Mouse (Mus musculus) hindbrain, embryonic 13.5 days (tissue): ENCODE measurements around the gene Gm11938. TPM values are rescaled to one million over a fixed set of nuclear protein-coding genes. Genes with fewer than 3 reads are reported as not detected.
"Not testable (repeated sequence)": the region's sequence is repeated elsewhere in the genome, so short reads cannot be mapped to it uniquely, and the experiment has no call there.

Source experiments
- ATAC-seq: fragments of 200-750 bp; cut with Nextera tagmentation; 2 replicates; pipeline ENCODE4 v1.8.0; 2017; ENCODE audit warnings: moderate TSS enrichment; ENCODE audit not compliant: low FRiP score
- H3K27ac ChIP-seq: fragments of 300-500 bp; sonication (generic); 2 replicates; pipeline ENCODE4 v1.5.1; 2015; ENCODE audit warnings: inconsistent platforms, mild to moderate bottlenecking, moderate library complexity
- H3K27me3 ChIP-seq: fragments of 300-500 bp; sonication (generic); 2 replicates; pipeline ENCODE4 v1.6.1; 2015; ENCODE audit warnings: mild to moderate bottlenecking, inconsistent platforms
- H3K36me3 ChIP-seq: fragments of 300-500 bp; sonication (generic); 2 replicates; pipeline ENCODE4 v1.6.1; 2015; ENCODE audit warnings: mild to moderate bottlenecking, inconsistent platforms
- H3K4me1 ChIP-seq: fragments of 300-500 bp; sonication (generic); replicated peaks from 2 replicates; pipeline ENCODE4 v1.6.1; 2015; ENCODE audit warnings: inconsistent platforms
- H3K4me2 ChIP-seq: fragments of 300-500 bp; sonication (generic); 2 replicates; pipeline ENCODE4 v1.6.1; 2015; ENCODE audit warnings: inconsistent platforms, mild to moderate bottlenecking, moderate library complexity
- H3K4me3 ChIP-seq: fragments of 300-500 bp; sonication (generic); 2 replicates; pipeline ENCODE4 v1.5.1; 2015; ENCODE audit warnings: mild to moderate bottlenecking, inconsistent platforms
- H3K9ac ChIP-seq: fragments of 300-500 bp; sonication (generic); 2 replicates; pipeline ENCODE4 v1.6.1; 2015; ENCODE audit warnings: mild to moderate bottlenecking, inconsistent platforms
- H3K9me3 ChIP-seq: fragments of 300-500 bp; sonication (generic); 2 replicates; pipeline ENCODE4 v1.6.1; 2016; ENCODE audit warnings: inconsistent platforms
- WGBS: fragments of 180-500 bp; shearing (Covaris S2); methylation state at CpG from one replicate; pipeline ENCODE4 v1.1.7; 2015; 5-methylcytosine and 5-hydroxymethylcytosine counted together
- polyA plus RNA-seq: library from polyadenylated mRNA; unstranded; fragments of >200 nt; fragmentation: Nextera tagmentation; extraction: Ambion mirVana; gene quantifications from 2 replicates; pipeline ENCODE4 v1.2.1, GENCODE M21; 2015

Gene Gm11938
- polyA plus RNA-seq, 1 experiment from 2014 or later = not detected

DNA sequence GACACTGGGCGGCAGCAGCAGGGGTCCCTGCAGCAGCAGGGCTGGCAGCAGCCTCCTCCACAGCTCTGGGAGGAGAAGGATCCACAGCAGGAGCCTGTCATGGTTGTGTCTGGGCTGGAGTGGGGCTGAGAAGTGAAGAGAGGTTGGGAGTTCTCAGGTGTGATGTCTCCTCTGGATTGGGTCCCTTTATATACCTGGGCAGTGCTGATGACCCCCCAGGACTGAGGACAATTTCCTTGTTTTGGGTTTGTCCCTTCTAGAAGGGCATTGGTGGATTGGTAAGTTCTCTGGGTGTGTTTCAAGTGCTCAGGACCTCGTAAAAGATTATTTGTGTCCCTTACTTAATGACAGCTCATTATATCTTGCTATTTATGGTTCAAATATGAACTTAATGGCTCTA, 7.0 kb upstream of the Gm11938 start, which contains the start of gene Gm11937:
Gene Gm11937 (minus strand): TSS at position 101 of the 400 bp plus-strand sequence.
- H3K4me2 ChIP-seq, H3K4me1 ChIP-seq, ATAC-seq, H3K27me3 ChIP-seq, H3K36me3 ChIP-seq, H3K9ac ChIP-seq, H3K9me3 ChIP-seq, H3K27ac ChIP-seq, H3K4me3 ChIP-seq: not testable (repeated sequence)
- 88% methylated on average over 1 of the region's 2 CpGs for WGBS

DNA sequence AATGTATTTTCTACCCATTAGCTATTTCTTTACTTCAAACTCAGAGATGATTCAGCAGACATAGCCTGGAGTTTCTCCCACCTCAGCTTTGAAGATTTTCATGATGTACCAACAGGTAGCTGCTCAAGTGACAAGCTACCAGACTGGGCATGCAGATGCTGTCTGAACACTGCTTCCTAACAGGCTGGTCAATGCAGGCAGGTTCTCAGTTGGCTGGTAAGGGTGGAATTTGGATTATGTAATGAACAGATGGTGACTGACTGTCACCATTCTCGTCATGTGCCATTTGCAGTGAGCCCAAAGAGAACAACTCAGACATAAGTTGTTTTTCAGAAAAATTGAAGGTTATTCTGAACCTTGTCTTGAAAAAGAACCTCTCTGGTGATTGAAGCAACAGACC, 6.0 kb upstream of the Gm11938 start:
- Histone ChIP-seq H3K27me3 (no peaks in the 10 kb centered on the region), H3K27ac (no peak overlapping the region), H3K9me3 (no peaks in the 10 kb centered on the region), H3K4me2 (no peak overlapping the region), H3K4me1 (no peaks in the 10 kb centered on the region), H3K9ac (no peak overlapping the region), H3K4me3 (no peak overlapping the region), H3K36me3 (no peaks in the 10 kb centered on the region)
- ATAC-seq = no peak
- 82% methylated on average over 1 of the region's 1 CpGs for WGBS

DNA sequence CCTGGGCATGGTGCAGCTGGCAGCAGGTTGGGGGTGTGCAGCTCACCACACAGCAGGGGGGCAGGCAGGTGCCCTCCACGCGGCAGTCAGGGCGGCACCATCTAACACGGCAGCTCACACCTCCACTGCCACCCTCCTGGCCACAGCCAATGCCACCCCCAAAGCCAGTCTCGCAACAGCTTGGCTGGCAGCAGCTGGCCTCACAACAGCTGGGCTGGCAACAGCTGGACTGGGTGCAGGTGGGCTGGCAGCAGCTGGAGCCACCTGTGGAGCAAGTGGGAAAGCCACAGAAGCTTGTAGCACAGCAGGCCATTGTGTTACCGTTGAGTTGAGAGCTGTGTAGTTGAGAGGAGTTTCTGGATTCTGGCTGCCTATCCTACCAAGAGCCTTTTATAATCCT, 5.4 kb downstream of the Gm11938 start, which contains the start of gene Krtap9-3:
Gene Krtap9-3 (minus strand): TSS at position 364 of the 400 bp plus-strand sequence.
- ATAC-seq, H3K4me2 ChIP-seq, H3K4me1 ChIP-seq, H3K4me3 ChIP-seq, H3K36me3 ChIP-seq, H3K27ac ChIP-seq, H3K9me3 ChIP-seq, H3K27me3 ChIP-seq, H3K9ac ChIP-seq: not testable (repeated sequence)
- 83% methylated on average over 6 of the region's 6 CpGs for WGBS

DNA sequence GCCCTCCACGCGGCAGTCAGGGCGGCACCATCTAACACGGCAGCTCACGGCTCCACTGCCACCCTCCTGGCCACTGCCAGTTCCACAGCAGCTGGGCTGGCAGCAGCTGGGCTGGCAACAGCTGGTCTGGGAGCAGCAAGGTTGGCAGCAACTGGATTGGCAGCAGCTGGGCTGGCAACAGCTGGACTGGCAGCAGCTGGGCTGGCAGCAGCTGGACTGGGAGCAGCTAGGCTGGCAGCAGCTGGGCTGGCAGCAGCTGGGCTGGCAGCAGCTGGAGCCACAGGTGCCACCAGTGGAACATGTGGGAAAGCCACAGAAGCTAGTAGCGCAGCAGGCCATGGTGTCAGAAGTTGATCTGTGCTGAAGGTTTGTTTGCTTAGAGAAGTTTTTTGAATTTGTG, 12.1 kb downstream of the Gm11938 start, which contains the start of gene Krtap1-3:
Gene Krtap1-3 (minus strand): TSS at position 359 of the 400 bp plus-strand sequence.
- no peaks in the 10 kb centered on the region for H3K9me3 ChIP-seq
- H3K27me3 ChIP-seq = no peaks in the 10 kb centered on the region
- no peak within 1 kb of the TSS for H3K4me3 ChIP-seq
- no peak within 1 kb of the TSS for H3K9ac ChIP-seq
- WGBS = 89% methylated on average over 6 of the region's 6 CpGs
- no peak within 1 kb of the TSS for H3K4me2 ChIP-seq
- ATAC-seq = no peak
- no peaks in the 10 kb centered on the region for H3K36me3 ChIP-seq
- H3K4me1 ChIP-seq = no peaks in the 10 kb centered on the region
- no peak within 1 kb of the TSS for H3K27ac ChIP-seq

DNA sequence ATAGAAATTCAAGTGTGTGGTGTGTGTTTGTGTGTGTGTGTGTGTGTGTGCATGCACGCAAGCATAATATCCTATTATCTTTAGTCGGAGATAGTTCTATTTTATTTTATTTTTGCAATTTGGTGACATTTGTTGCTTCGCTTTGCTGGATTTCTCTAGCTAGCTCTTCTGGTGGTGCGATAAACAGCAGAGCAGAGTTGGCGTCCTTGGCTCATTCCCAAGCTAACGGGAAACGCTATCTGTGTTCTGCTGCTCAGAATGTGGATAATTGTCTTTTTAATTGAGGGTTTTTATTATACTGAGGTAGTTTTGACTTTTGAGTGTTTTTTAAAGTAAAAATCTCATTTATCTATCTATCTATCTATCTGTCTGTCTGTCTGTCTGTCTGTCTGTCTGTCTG, 18.0 kb downstream of the Gm11938 start:
- ATAC-seq = no peak
- WGBS = 93% methylated on average over 7 of the region's 7 CpGs
- Histone ChIP-seq H3K9me3 (no peaks in the 10 kb centered on the region), H3K4me3 (no peak overlapping the region), H3K27me3 (no peaks in the 10 kb centered on the region), H3K4me1 (no peaks in the 10 kb centered on the region), H3K9ac (no peak overlapping the region), H3K36me3 (no peaks in the 10 kb centered on the region), H3K27ac (no peak overlapping the region), H3K4me2 (no peak overlapping the region)

DNA sequence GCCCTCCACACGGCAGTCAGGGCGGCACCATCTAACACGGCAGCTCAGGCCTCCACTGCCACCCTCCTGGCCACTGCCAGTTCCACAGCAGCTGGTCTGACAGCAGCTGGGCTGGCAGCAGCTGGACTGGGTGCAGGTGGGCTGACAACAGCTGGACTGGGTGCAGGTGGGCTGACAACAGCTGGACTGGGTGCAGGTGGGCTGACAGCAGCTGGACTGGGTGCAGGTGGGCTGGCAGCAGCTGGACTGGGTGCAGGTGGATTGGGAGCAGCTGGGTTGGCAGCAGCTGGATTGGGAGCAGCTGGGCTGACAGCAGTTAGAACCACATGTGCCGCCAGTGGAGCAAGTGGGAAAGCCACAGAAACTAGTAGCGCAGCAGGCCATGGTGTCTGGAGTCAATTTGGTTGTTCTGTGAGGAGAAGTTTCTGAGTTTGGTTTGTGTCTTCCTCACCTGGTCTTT, 19.8 kb downstream of the Gm11938 start, which contains the start of gene Krtap1-4:
Gene Krtap1-4 (minus strand): TSS at position 410 of the 460 bp plus-strand sequence.
- Histone ChIP-seq H3K9me3 (no peaks in the 10 kb centered on the region), H3K4me2 (no peak within 1 kb of the TSS), H3K4me3 (no peak within 1 kb of the TSS), H3K4me1 (no peaks in the 10 kb centered on the region), H3K9ac (no peak within 1 kb of the TSS), H3K27me3 (no peaks in the 10 kb centered on the region), H3K36me3 (no peaks in the 10 kb centered on the region), H3K27ac (no peak within 1 kb of the TSS)
- 83% methylated on average over 5 of the region's 5 CpGs for WGBS
- no peak for ATAC-seq

DNA sequence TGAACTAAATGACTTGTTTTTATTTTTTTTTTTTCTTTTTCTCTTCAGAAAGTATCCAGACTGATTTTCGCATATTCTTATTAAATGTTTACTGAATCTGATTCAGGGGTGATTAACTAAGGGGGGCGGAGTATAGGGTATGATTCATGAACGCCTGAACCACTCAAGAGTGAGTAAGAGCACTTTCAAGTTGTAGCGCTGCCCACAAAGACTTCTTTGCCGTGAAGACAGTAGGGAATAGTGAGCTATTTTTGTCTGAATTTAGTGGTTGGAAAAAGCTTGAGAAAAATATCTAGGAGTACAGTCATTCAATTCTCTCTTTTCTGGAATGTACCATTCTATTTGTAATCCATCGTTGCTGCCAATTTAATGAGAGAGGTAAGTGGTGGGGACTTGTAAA, 21.5 kb downstream of the Gm11938 start:
- Histone ChIP-seq H3K27me3 (no peaks in the 10 kb centered on the region), H3K36me3 (no peaks in the 10 kb centered on the region), H3K9me3 (no peaks in the 10 kb centered on the region), H3K27ac (no peak overlapping the region), H3K9ac (no peak overlapping the region), H3K4me1 (no peaks in the 10 kb centered on the region), H3K4me3 (no peak overlapping the region), H3K4me2 (no peak overlapping the region)
- ATAC-seq = no peak
- WGBS = 89% methylated on average over 6 of the region's 6 CpGs

DNA sequence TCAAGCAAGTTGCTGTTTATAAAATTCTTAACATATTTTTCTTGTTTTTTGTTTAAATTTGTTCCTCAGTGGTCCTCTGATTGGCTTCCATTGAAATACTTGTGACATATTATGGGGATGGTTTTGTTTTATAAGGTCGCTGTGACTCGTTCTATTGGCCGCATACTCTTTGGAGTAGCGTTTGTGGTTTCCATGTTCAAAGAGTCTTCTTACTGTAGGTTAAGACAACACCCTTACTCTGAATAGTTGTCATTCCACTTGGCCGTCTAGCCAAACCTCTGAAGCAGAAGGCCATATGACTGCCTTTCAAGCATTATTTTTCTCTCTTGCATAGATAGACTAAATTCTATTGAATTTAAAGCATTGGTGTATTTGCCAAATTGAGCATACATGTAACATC, 22.1 kb downstream of the Gm11938 start:
- Histone ChIP-seq H3K9me3 (no peaks in the 10 kb centered on the region), H3K27me3 (no peaks in the 10 kb centered on the region), H3K4me3 (no peak overlapping the region), H3K4me2 (no peak overlapping the region), H3K9ac (no peak overlapping the region), H3K27ac (no peak overlapping the region), H3K4me1 (no peaks in the 10 kb centered on the region), H3K36me3 (no peaks in the 10 kb centered on the region)
- ATAC-seq = no peak
- 95% methylated on average over 5 of the region's 5 CpGs for WGBS

DNA sequence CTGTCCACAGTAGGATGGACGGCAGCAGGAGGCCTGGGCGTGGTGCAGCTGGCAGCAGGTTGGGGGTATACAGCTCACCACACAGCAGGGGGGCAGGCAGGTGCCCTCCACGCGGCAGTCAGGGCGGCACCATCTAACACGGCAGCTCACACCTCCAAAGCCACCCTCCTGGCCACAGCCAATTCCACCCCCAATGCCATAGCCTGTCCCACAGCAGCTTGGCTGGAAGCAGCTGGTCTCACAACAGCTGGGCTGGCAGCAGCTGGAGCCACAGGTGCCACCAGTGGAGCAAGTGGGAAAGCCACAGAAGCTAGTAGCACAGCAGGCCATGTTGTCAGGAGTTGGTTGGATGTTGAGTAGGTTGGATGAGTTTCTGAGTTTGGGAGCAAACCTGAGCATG, 22.5 kb downstream of the Gm11938 start, which contains the start of gene Krtap1-5:
Gene Krtap1-5 (minus strand): TSS at position 381 of the 400 bp plus-strand sequence.
- Histone ChIP-seq H3K9ac (no peak within 1 kb of the TSS), H3K4me3 (no peak within 1 kb of the TSS), H3K9me3 (no peaks in the 10 kb centered on the region), H3K27me3 (no peaks in the 10 kb centered on the region), H3K4me1 (no peaks in the 10 kb centered on the region), H3K27ac (no peak within 1 kb of the TSS), H3K4me2 (no peak within 1 kb of the TSS), H3K36me3 (no peaks in the 10 kb centered on the region)
- no peak for ATAC-seq
- WGBS = 85% methylated on average over 6 of the region's 6 CpGs

DNA sequence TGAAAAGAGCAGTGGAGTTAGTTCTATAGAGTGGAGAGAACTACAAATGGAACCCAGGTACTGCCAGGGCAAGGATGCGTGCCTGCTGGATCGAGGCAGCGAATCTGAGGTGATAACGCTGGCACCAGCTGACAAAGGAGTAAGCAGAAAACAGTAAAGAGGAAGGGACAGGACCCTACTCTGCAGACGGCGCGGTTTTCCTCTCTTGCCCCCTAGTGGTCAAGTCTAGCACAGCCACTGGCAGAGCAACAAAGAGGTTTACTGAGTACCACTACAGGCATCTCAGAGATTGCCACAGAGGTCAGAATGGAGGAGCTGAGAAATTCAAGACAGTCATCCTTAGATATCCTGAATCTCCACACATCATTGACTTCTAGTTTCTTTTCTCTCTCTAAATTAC, 29.0 kb downstream of the Gm11938 start:
- H3K4me2 ChIP-seq = peak overlapping the region; percentile 45
- H3K27me3 ChIP-seq = no peaks in the 10 kb centered on the region
- no peak overlapping the region for H3K4me3 ChIP-seq
- no peaks in the 10 kb centered on the region for H3K36me3 ChIP-seq
- no peak overlapping the region for H3K27ac ChIP-seq
- 6% methylated on average over 7 of the region's 7 CpGs for WGBS
- no peak overlapping the region; the same call in 1 of the 2 replicates for H3K9ac ChIP-seq
- H3K4me1 ChIP-seq = 0 out of 2 replicates have a peak, but pooled peaks cover 2% of the 10 kb centered on the region
- no peaks in the 10 kb centered on the region for H3K9me3 ChIP-seq
- no peak for ATAC-seq

DNA sequence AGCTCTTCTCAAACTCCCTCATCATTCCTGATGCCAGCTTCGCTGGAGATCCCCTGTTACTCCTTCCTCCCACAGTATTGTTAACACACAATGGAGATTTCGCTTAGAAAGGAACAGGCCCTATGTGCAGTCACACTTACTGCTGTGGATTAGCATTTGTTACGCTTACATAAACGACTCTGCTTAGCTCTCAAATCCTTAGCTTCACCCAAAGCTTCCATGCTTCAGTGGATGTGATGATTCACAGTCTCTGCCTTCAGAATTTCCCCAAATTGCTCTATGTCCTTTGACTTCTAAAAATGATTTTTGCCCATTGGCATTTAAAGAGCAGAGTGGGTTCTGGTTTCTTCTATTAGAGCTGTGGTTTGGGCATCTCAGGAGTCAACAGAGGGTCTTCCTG, 29.9 kb downstream of the Gm11938 start:
- no peak for ATAC-seq

DNA sequence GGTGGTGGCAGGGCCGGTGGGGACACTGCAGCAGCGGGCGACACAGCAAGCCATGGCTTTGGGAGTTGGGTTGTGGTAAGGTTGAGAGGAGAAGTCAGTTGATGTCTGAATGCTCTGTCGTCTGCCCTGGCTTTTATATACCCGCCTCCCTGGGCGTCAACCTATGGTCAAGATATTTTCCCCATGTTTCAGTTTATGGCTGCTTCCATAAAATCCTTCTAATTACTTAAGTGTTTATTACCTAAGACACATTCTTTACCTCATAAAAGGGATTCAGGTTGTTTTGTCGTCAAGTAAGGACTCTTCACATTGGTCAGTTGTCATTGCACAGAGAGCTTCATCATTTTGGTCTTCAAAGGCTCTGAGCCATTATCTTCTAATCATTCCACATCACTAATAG, 36.6 kb downstream of the Gm11938 start, which contains the start of gene Krtap3-1:
Gene Krtap3-1 (minus strand): TSS at position 101 of the 400 bp plus-strand sequence.
- Histone ChIP-seq H3K27ac (no peak within 1 kb of the TSS), H3K4me3 (no peak within 1 kb of the TSS), H3K9me3 (no peaks in the 10 kb centered on the region), H3K27me3 (no peaks in the 10 kb centered on the region), H3K4me2 (no peak within 1 kb of the TSS), H3K4me1 (no peaks in the 10 kb centered on the region), H3K36me3 (no peaks in the 10 kb centered on the region), H3K9ac (no peak within 1 kb of the TSS)
- 94% methylated on average over 7 of the region's 7 CpGs for WGBS
- ATAC-seq = no peak

More for the DNA sequence above, 29.9 kb downstream of the Gm11938 start:
- no peak overlapping the region for H3K27ac ChIP-seq
- WGBS = 41% methylated on average over 4 of the region's 4 CpGs
- H3K4me3 ChIP-seq = no peak overlapping the region
- H3K9me3 ChIP-seq = no peaks in the 10 kb centered on the region
- H3K27me3 ChIP-seq = no peaks in the 10 kb centered on the region
- no peak overlapping the region for H3K4me2 ChIP-seq
- H3K36me3 ChIP-seq = no peaks in the 10 kb centered on the region
- 0 out of 2 replicates have a peak, but pooled peaks cover 2% of the 10 kb centered on the region for H3K4me1 ChIP-seq
- H3K9ac ChIP-seq = no peak overlapping the region

DNA sequence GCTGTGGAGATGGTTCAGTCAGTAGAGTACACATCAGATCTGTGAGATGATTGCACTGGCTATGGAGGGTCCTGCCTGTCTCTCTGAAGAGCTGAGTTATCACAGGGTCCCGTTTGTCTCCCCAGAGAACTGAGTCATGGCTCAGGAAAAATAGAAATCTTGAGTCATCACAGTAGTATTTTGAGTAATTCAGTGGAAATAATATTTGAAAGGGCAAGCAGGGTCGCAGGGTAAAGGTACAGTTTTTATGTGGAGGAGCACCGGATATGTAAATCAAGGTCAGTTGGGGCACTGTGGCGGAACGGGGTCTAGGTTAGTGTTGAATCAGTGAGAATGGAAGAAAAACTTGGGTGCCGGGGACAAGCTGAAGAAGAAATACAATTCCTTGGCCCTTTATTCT, 40.5 kb downstream of the Gm11938 start:
- Histone ChIP-seq H3K4me1 (no peaks in the 10 kb centered on the region), H3K9me3 (no peaks in the 10 kb centered on the region), H3K4me2 (no peak overlapping the region), H3K4me3 (no peak overlapping the region), H3K9ac (no peak overlapping the region), H3K27ac (no peak overlapping the region), H3K27me3 (no peaks in the 10 kb centered on the region), H3K36me3 (no peaks in the 10 kb centered on the region)
- WGBS = 85% methylated on average over 6 of the region's 6 CpGs
- ATAC-seq = no peak
